Mouse (Mus musculus) kidney, postnatal 10 days (tissue): ENCODE measurements around the gene Dlx1.
A peak's percentile ranks its signal among the peaks of the same experiment; 100 is the strongest.

ENCODE experiments used
- DNase-seq: peaks from one replicate; pipeline ENCODE4 v3.0.0; 2021; ENCODE audit warnings: mixed read lengths

Gene Dlx1

DNA sequence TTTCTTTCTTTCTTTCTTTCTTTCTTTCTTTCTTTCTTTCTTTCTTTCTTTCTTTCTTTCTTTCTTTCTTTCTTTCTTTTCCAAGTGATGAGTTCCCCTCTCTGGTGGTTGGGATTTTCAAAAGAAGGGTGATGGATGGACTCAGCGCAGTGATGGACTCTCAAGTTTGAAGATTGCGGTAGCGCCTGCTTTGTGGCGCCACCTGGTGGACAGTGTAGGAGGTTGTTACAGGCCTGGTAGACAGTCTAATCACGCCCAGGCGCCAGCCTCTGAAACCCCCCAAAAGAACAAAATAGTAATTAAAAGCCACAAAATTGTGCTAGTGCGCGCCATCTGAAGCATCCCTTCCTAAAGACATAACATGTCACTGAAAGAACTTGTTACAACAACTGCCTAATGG lies 19.9 kb downstream of the Dlx1 start:
- DNase-seq = peak; percentile 87

DNA sequence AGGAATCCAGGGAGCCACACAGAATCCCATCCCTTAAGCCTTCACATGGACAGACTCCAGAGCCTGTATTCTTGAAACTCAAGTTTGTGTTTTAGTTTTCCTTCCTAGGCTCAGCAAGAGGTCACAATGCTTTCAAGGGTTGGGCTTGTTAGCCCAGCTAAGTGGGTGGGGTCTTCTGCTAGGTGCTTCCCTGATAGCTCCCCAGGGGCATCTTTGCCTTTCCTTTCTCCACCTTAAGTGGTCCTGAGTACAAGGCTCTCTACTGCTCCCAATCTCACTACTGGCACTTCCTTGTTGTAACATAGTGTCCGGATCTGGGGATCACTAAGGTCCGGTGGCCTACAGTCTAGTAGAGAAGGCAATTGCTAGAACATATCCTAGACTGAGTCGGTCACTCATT lies 22.4 kb downstream of the Dlx1 start:
- no peak for DNase-seq

GRCm38 (mm10) chr2:71551704-71552103 lies 23.8 kb downstream of the Dlx1 start:
- DNase-seq = no peak

DNA sequence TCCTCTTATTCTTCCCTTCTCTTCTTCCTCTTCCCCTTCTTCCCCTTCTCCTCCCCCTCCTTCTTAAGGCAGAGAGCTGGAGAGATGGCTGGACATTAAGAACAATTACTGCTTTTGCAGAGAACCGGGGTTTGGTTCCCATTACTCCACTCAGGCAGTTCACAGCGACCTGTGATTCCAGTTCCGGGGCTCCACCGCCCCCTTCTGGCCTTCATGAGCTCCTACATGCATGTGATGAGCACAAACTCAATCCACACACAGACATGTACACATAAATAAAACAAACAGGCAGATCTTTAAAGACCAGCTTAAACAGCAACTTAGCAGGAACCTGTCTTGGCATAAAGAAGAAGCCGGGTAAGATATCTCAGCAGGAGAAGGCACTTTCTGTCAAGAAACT lies 28.2 kb downstream of the Dlx1 start:
- no peak for DNase-seq

GRCm38 (mm10) chr2:71566466-71566865 lies 38.6 kb downstream of the Dlx1 start:
- DNase-seq = no peak

DNA sequence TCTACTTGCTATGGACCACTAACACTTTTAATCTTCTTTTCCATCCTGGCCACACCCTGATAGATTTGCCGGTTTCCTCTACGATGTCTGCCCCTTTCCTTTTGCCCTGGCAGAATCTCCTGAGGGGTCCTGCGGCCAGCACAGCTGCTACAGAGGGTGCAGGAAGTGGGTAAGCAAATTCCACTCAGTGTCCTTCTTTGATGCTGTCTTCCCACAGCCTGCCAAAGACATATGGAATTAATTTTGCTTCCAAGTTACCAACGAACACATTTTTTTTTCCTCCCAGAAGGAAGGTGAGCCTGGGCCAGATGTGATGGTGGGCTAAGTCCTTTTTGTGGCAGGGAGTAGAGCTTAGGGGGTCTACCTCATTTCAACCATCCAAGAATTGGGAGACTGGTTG lies 45.8 kb downstream of the Dlx1 start:
- DNase-seq = no peak

GRCm38 (mm10) chr2:71577059-71577458 lies 49.1 kb downstream of the Dlx1 start:
- DNase-seq = no peak

GRCm38 (mm10) chr2:71580632-71581466 lies 52.9 kb downstream of the Dlx1 start:
- peak; percentile 81 for DNase-seq

DNA sequence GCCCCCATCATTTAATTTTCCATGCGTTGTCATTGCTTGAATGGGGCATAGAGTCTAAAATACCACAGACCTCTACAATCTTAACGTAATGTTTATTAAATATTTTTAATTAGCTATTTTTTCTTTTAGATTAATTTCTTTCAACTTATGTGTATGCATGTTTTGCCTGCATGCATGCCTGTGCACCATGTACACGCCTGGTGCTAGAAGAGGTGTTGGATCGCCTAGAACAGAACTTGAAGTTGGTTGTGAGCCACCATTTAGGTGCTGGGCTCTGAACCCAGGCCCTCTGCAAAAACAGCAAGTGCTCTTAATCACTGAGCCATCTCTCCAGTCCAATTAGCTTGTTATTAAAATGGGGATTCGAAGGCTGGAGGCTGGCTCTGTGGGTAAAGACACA lies 53.6 kb downstream of the Dlx1 start:
- no peak for DNase-seq
